Mouse (Mus musculus) heart, embryonic 11.5 days (tissue): ENCODE measurements around the gene Nipal4. TPM values are rescaled to one million over a fixed set of nuclear protein-coding genes. Genes with fewer than 3 reads are reported as not detected.

ENCODE experiments used
- ATAC-seq: fragments of 200-750 bp; cut with Nextera tagmentation; replicated peaks from 2 replicates; pipeline ENCODE4 v1.8.0; 2017; ENCODE audit warnings: moderate library complexity; ENCODE audit not compliant: insufficient number of reproducible peaks, low FRiP score, low TSS enrichment
- H3K27ac ChIP-seq: fragments of 300-500 bp; sonication (generic); 2 replicates; pipeline ENCODE4 v1.5.1; 2014; ENCODE audit warnings: mild to moderate bottlenecking, low read depth, low read length
- H3K27me3 ChIP-seq: fragments of 300-500 bp; sonication (generic); 2 replicates; pipeline ENCODE4 v1.6.1; 2014; ENCODE audit warnings: mild to moderate bottlenecking, low read length, mixed read lengths; ENCODE audit not compliant: control insufficient read depth, insufficient read depth
- H3K36me3 ChIP-seq: fragments of 300-500 bp; sonication (generic); 2 replicates; pipeline ENCODE4 v1.6.1; 2014; ENCODE audit warnings: mild to moderate bottlenecking, low read length, moderate library complexity, mixed read lengths; ENCODE audit not compliant: control insufficient read depth, insufficient read depth
- H3K4me1 ChIP-seq: fragments of 300-500 bp; sonication (generic); 2 replicates; pipeline ENCODE4 v1.6.1; 2014; ENCODE audit warnings: low read length; ENCODE audit not compliant: control insufficient read depth, insufficient read depth
- H3K4me2 ChIP-seq: fragments of 300-500 bp; sonication (generic); 2 replicates; pipeline ENCODE4 v1.6.1; 2014; ENCODE audit warnings: mild to moderate bottlenecking, moderate library complexity
- H3K4me3 ChIP-seq: fragments of 300-500 bp; sonication (generic); 2 replicates; pipeline ENCODE4 v1.5.1; 2014; ENCODE audit warnings: low read depth, low read length
- H3K9ac ChIP-seq: fragments of 300-500 bp; sonication (generic); 2 replicates; pipeline ENCODE4 v1.6.1; 2014; ENCODE audit warnings: mild to moderate bottlenecking, low read depth, low read length, moderate library complexity
- H3K9me3 ChIP-seq: fragments of 300-500 bp; sonication (generic); replicated peaks from 2 replicates; pipeline ENCODE4 v1.6.1; 2016; ENCODE audit warnings: low read length; ENCODE audit not compliant: control insufficient read depth
- WGBS: fragments of 180-500 bp; shearing (Covaris S2); extraction: QIAGEN DNeasy Blood & Tissue Kit; methylation state at CpG from one replicate; pipeline ENCODE4 v1.1.7; 2014; ENCODE audit not compliant: insufficient replicate concordance; 5-methylcytosine and 5-hydroxymethylcytosine counted together
- polyA plus RNA-seq: library from polyadenylated mRNA; unstranded; fragments of >200 nt; fragmentation: Nextera tagmentation; extraction: Ambion mirVana; gene quantifications from 2 replicates; pipeline ENCODE4 v1.2.1, GENCODE M21; 2014

Gene Nipal4
- polyA plus RNA-seq, 1 experiment from 2014 or later, result 12.2 TPM

DNA sequence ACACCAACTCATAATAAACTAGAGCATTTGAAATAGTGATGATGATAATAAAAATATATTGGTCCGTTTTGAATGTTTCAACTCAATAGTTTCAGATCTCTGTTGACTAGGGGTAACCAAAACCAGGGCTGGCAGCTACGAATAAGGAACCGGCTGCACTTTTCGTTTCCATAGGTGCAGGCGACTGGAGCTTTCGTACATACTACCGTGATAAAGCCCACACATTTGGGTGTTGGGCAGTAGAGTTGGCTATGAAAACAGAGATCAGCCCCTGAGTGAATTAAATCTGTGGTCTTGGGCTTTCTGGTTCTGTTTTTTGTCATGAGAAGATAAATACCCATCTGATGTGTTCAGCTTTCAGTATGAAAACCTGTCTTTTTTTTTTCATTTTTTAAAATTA, 40.0 kb downstream of the Nipal4 start:
- Histone ChIP-seq H3K4me2 (no peak overlapping the region), H3K36me3 (peaks cover 35% of the 10 kb centered on the region), H3K9me3 (no peaks in the 10 kb centered on the region), H3K27ac (no peak overlapping the region), H3K4me1 (0 out of 2 replicates have a peak, but pooled peaks cover 3% of the 10 kb centered on the region), H3K27me3 (no peaks in the 10 kb centered on the region), H3K4me3 (no peak overlapping the region), H3K9ac (no peak overlapping the region)
- no peak for ATAC-seq
- WGBS, result 89% methylated on average over 7 of the region's 7 CpGs

DNA sequence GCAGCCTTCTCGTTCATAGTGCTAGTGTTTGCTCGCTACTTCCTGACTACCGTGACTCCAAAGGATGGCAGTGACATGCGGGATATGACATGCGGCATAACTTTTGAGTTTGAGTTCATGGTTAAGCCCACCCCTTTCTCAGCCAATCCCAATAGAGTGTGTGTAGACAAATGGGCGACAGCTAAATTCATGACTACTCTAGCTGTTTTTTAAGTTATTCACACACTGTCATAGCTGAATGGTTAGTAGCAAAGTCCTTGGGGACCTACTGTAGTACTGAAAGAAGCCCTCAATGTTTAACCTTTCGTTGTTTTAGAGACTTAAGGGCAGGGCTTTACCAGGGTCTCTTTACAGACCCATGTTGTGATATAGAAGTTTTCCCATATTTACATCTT, 40.5 kb downstream of the Nipal4 start:
- Histone ChIP-seq H3K9ac (no peak overlapping the region), H3K4me3 (no peak overlapping the region), H3K27me3 (no peaks in the 10 kb centered on the region), H3K9me3 (no peaks in the 10 kb centered on the region), H3K4me2 (no peak overlapping the region), H3K36me3 (peaks cover 39% of the 10 kb centered on the region), H3K27ac (no peak overlapping the region), H3K4me1 (0 out of 2 replicates have a peak, but pooled peaks cover 3% of the 10 kb centered on the region)
- 89% methylated on average over 7 of the region's 7 CpGs for WGBS
- ATAC-seq, result no peak

DNA sequence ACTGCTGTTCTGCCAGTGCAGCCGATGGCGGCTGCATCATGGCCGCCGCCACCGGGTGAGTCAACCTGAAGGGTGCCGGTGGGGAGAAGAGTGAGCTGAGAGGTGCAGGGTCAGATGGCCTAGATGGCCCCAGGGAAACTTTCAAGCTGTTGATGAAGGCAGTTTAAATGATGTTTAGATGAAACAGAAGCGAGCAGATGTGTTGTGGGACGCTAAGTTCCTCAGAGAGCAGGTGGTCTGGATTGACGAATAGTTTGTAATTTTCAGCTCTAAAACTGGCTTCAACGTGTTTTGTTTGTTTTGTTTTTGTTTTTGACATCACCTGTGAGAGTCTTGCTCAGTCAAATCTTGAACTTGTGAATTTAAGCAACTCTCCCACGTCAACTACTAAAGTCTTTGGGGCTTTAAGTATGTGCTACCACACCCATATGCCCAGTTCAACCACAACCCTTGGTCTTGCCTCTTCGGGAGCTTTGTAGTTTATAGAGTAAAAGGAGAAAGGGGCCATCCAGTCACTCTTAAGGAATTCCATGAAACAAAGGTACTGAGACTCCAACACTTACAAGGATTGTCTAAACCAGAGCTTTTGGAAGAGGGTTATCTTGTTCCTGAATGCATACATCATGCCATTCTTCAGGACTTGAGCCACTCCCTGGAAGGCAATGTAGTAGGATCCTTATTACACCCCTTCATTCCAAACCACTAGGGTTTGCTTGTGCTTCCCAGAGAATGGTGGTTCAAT, 41.0 kb downstream of the Nipal4 start:
- 93% methylated on average over 12 of the region's 12 CpGs for WGBS
- peaks cover 35% of the 10 kb centered on the region for H3K36me3 ChIP-seq
- no peak for ATAC-seq
- H3K27me3 ChIP-seq, result no peaks in the 10 kb centered on the region
- H3K4me3 ChIP-seq, result no peak overlapping the region
- 0 out of 2 replicates have a peak, but pooled peaks cover 3% of the 10 kb centered on the region for H3K4me1 ChIP-seq
- no peak overlapping the region for H3K4me2 ChIP-seq
- no peak overlapping the region for H3K27ac ChIP-seq
- H3K9ac ChIP-seq, result no peak overlapping the region
- H3K9me3 ChIP-seq, result no peaks in the 10 kb centered on the region

DNA sequence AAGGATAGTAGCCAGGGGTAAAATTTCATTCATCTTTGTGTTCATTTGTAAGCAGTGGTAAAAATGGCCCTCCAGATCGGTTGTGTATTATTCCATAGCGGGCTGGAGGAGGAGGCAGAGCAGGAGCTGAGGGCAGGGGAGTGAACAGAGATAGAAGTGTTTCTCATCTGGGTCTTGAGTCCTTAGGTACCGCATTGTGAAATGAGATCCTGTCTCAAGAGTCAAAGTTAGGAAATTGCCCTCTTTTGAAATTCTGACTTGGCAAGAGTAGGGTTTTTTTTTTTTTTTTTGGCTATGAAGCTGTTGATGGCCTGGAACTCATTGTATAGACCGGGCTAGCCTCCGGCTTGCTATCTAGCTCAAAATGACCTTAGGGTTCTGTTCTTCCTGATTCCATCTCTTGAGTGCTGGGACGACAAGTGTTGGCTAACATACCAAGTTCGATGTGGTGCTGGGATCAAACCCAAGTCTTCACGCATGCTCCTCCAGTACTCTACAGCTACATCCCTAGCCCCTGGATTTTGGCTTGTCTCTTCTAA, 42.9 kb downstream of the Nipal4 start:
- no peaks in the 10 kb centered on the region for H3K9me3 ChIP-seq
- 88% methylated on average over 8 of the region's 8 CpGs for WGBS
- H3K27ac ChIP-seq, result no peak overlapping the region
- H3K4me1 ChIP-seq, result no peaks in the 10 kb centered on the region
- H3K4me2 ChIP-seq, result no peak overlapping the region
- H3K9ac ChIP-seq, result no peak overlapping the region
- H3K27me3 ChIP-seq, result no peaks in the 10 kb centered on the region
- ATAC-seq, result no peak
- H3K36me3 ChIP-seq, result peaks cover 37% of the 10 kb centered on the region
- no peak overlapping the region for H3K4me3 ChIP-seq

DNA sequence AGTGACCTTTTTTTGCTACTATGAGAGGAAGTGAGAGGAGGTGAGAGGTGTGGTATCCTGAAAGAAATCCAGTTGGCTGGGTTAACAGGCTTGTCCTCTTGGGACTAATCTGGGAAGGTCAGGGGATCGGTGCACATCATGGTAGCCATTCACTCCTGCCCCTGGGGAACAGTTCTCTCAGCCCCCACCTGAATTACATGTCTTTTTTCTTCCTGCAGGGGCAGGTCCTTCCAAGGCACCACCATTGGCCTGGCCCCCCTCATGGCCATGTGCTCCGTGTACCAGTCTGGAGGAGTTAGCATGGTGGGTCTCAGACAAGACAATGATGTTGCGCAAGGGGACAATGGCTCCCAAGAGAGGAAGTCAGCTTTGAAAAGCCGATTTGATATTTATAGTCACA, 43.4 kb downstream of the Nipal4 start:
- Histone ChIP-seq H3K36me3 (peaks cover 33% of the 10 kb centered on the region), H3K9ac (no peak overlapping the region)
- WGBS, result 88% methylated on average over 4 of the region's 4 CpGs

DNA sequence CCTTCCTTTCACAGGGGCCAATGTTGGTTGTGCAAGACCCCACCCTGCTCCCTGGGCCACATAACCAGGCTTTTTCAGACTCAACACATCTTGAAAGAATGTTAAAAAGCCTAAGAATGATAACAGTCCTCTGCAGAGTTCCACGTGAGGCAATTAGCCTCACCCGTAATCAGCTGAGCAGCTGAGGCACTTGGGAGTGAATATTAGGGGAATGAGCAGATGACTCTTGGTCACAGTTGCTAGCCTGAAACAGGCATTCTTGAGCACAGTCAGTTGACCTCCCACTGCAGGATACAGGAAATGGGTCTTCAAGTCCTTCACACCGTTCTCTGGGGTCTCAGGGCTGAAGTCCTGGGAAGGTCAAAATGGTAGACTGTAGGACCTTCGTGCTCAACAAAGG, 44.6 kb downstream of the Nipal4 start:
- no peaks in the 10 kb centered on the region for H3K4me1 ChIP-seq
- no peak overlapping the region for H3K4me2 ChIP-seq
- no peak overlapping the region for H3K9ac ChIP-seq
- no peak overlapping the region for H3K27ac ChIP-seq
- H3K27me3 ChIP-seq, result no peaks in the 10 kb centered on the region
- WGBS, result 54% methylated on average over 4 of the region's 4 CpGs
- no peaks in the 10 kb centered on the region for H3K9me3 ChIP-seq
- peaks cover 26% of the 10 kb centered on the region for H3K36me3 ChIP-seq
- no peak for ATAC-seq
- H3K4me3 ChIP-seq, result no peak overlapping the region

More for the DNA sequence above, 43.4 kb downstream of the Nipal4 start:
- Histone ChIP-seq H3K9me3 (no peaks in the 10 kb centered on the region), H3K4me2 (no peak overlapping the region), H3K4me1 (no peaks in the 10 kb centered on the region), H3K27ac (no peak overlapping the region), H3K4me3 (no peak overlapping the region), H3K27me3 (no peaks in the 10 kb centered on the region)
- ATAC-seq, result no peak

DNA sequence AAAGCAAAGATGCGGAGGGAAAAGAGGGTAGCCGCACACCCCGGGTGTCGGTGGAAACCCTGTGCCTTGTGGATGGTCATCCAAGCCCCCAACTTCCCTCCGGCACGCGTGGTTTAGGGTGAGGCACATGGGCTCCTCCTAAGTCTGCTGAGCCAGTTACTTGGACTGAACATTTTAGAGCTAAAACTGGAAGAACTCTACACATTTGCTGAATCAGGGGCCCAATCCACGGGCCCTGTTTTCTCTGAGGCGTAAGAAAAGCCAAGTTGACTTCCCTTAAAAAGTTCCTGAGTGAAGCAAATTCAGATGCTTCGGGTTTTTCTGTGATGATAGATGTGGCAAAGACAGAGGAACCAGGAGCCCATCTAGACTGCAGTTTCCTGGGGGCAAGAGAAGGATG, 46.2 kb downstream of the Nipal4 start:
- no peaks in the 10 kb centered on the region for H3K27me3 ChIP-seq
- no peaks in the 10 kb centered on the region for H3K4me1 ChIP-seq
- peaks cover 31% of the 10 kb centered on the region for H3K36me3 ChIP-seq
- no peaks in the 10 kb centered on the region for H3K9me3 ChIP-seq
- ATAC-seq, result no peak
- WGBS, result 86% methylated on average over 10 of the region's 10 CpGs
- H3K27ac ChIP-seq, result 0 out of 2 replicates have a peak overlapping the region, but pooled peaks have one; percentile 10
- no peak overlapping the region for H3K9ac ChIP-seq
- no peak overlapping the region for H3K4me2 ChIP-seq
- H3K4me3 ChIP-seq, result no peak overlapping the region

DNA sequence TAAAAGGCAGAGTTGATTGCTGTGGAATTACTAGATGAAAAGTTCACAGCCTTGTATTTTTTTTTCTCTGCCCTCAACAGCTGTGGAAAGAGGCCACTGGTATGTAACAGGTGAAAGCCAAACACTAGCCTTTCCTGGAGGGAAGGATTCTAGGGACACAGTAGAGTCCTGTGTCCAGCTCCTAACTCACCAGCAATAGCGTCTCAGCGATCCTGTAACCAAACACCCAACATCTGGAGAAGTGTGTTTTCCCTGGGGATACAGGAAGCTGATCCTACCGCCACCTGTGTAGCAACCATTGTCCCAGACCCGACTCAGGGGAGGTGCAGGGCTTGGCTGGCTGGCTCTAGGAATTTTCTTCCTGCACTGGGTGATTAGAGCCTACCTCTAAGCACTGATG, 46.7 kb downstream of the Nipal4 start:
- Histone ChIP-seq H3K4me3 (no peak overlapping the region), H3K9ac (no peak overlapping the region), H3K4me1 (no peaks in the 10 kb centered on the region), H3K4me2 (no peak overlapping the region), H3K27me3 (no peaks in the 10 kb centered on the region), H3K27ac (no peak overlapping the region), H3K9me3 (no peaks in the 10 kb centered on the region), H3K36me3 (peaks cover 28% of the 10 kb centered on the region)
- 45% methylated on average over 4 of the region's 4 CpGs for WGBS
- ATAC-seq, result no peak

DNA sequence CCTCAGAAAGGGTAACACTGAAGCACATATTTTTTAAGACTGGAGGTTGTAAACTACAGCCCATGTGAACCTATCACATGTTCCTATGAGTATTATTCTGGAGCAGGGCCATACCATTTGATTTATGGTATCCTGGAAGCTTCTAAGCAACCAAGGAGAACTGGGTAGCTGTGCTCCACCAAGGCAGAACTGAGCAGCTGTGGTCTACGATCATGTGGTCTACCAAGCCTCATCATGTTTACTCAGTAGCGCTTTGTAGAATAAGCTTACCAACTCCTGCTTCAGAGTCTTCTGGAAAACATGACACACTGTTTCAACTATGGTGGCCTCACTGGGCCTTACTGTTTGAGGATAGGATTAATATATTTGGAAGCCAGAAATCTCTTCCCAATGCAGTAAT, 49.8 kb downstream of the Nipal4 start:
- Histone ChIP-seq H3K9ac (no peak overlapping the region), H3K36me3 (peaks cover 15% of the 10 kb centered on the region), H3K27me3 (no peaks in the 10 kb centered on the region), H3K4me2 (no peak overlapping the region), H3K4me3 (no peak overlapping the region), H3K27ac (no peak overlapping the region), H3K4me1 (no peaks in the 10 kb centered on the region), H3K9me3 (no peaks in the 10 kb centered on the region)
- 86% methylated on average over 2 of the region's 2 CpGs for WGBS
- no peak for ATAC-seq
